In the genomic region with DNA sequence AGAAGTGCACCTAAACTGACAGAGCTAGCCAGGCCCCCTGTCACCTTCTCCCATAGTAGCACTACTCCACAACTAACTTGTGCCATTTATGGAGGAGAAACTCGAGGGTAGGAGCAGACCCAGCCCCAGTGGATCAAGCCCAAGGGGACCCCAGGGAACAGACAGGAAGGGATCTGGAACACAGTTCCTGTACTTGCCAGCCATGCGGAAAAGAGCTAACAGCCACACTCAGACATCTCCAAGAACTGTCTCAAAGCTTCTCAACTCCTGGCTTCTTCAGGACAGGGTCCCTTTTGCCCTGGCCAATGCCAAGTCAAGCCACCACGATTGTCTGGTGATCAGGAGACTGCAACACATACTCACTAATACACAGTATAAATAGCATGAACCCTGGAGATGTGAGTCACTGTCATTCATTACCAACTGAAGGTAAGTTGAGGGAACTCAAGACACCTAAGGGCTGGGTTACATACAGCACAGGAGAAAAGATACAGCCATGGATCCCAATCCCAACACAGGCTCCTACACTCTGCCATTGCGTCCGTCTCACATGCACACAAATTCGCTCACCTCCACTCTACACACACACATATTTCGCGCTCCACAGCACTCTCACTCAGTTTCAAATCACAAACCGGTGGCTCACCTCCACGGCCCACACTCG, we compare ENCODE assay signal across 9 mouse cellular contexts. TPM values are rescaled to one million over a fixed set of nuclear protein-coding genes. Genes with fewer than 3 reads are reported as not detected.
DNase-seq lines count a peak whose midpoint lies in the region; ATAC-seq and TF ChIP-seq lines count a peak whose summit lies in the region.
"Had no signal": no experiment of that assay in that cellular context is flagged by ENCODE, and none has a peak within 500 bp of the region (broad histone marks: within the 10 kb centered on the region; RNA-seq: fewer than 3 reads in every experiment).

No protein-coding gene starts in this region.

- H3K9ac ChIP-seq in heart, postnatal 0 days (replicated peaks; ENCODE audit: low read depth, low read length), result peak overlapping the region; percentile 90

- no peaks in the 10 kb centered on the region for H3K36me3 ChIP-seq in heart, embryonic 10.5 days
- no peaks in the 10 kb centered on the region for H3K36me3 ChIP-seq in heart, postnatal 0 days (replicated peaks; ENCODE audit: control insufficient read depth, insufficient read depth, low read length)
- H3K36me3 ChIP-seq in midbrain, embryonic 10.5 days, result no peaks in the 10 kb centered on the region

- H3K4me1 ChIP-seq in heart, embryonic 10.5 days, result peaks cover 52% of the 10 kb centered on the region
- peaks cover 50% of the 10 kb centered on the region for H3K4me1 ChIP-seq in heart, postnatal 0 days (ENCODE audit: control insufficient read depth, insufficient read depth)
- H3K4me1 ChIP-seq in midbrain, embryonic 10.5 days, result peaks cover 82% of the 10 kb centered on the region

- TF ChIP-seq CTCF in heart, postnatal 0 days (IDR thresholded peaks at IDR 0.05; ENCODE audit: low read depth), result no peak

- ATAC-seq in heart, postnatal 0 days (ENCODE audit: insufficient read depth, low read depth), result no peak
- ATAC-seq in monocyte, adult 5-6 weeks (replicated peaks; ENCODE audit: insufficient number of reproducible peaks, low FRiP score, low TSS enrichment, poor library complexity, severe bottlenecking), result no peak

- H3K4me3 ChIP-seq in heart, embryonic 10.5 days, result peak overlapping the region; percentile 94
- H3K4me3 ChIP-seq in heart, postnatal 0 days (ENCODE audit: low read depth, low read length), result peak overlapping the region; percentile 95
- H3K4me3 ChIP-seq in midbrain, embryonic 10.5 days, result peak overlapping the region; percentile 97

- DNase-seq in heart, embryonic 10.5 days (ENCODE audit: low spot score), result no peak
- DNase-seq in heart, adult 9 months (ENCODE audit: low spot score in 2 of 2), result no peak
- DNase-seq in Muller cell, postnatal 12 days (ENCODE audit: inconsistent ontology term), result peak; percentile 21
- DNase-seq in heart, postnatal 0 days (ENCODE audit: low spot score), result peak; percentile 12
- DNase-seq in midbrain, embryonic 10.5 days (ENCODE audit: low spot score), result no peak
- DNase-seq in embryo, embryonic 9.5 days (ENCODE audit: extremely low spot score), result no peak
- no peak for DNase-seq in kidney, adult 8-10 months

- peak overlapping the region; percentile 94 for H3K27ac ChIP-seq in heart, embryonic 10.5 days
- H3K27ac ChIP-seq in heart, postnatal 0 days (ENCODE audit: low read depth), result peak overlapping the region; percentile 84; the same call in 1 of the 2 replicates
- H3K27ac ChIP-seq in midbrain, embryonic 10.5 days (replicated peaks), result peak overlapping the region; percentile 97

- peak overlapping the region; percentile 96 for H3K4me2 ChIP-seq in heart, postnatal 0 days (ENCODE audit: low read depth, low read length)

- 5% methylated on average over 11 of the region's 11 CpGs for WGBS in heart, embryonic 10.5 days
- 7% methylated on average over 11 of the region's 11 CpGs for WGBS in heart, postnatal 0 days
- WGBS in midbrain, embryonic 10.5 days, result 3% methylated on average over 11 of the region's 11 CpGs

- TF ChIP-seq EP300 in heart, postnatal 0 days (IDR thresholded peaks at IDR 0.05; ENCODE audit: low read depth), result no peak

- no peaks in the 10 kb centered on the region for H3K9me3 ChIP-seq in heart, embryonic 10.5 days
- no peaks in the 10 kb centered on the region for H3K9me3 ChIP-seq in heart, postnatal 0 days (replicated peaks; ENCODE audit: control insufficient read depth, low read length)
- no peaks in the 10 kb centered on the region for H3K9me3 ChIP-seq in midbrain, embryonic 10.5 days (replicated peaks)

- peaks cover 16% of the 10 kb centered on the region for H3K27me3 ChIP-seq in heart, embryonic 10.5 days (ENCODE audit: insufficient read depth, poor library complexity, severe bottlenecking)
- H3K27me3 ChIP-seq in heart, postnatal 0 days (ENCODE audit: control insufficient read depth, insufficient read depth, low read length), result no peaks in the 10 kb centered on the region
- H3K27me3 ChIP-seq in midbrain, embryonic 10.5 days (ENCODE audit: low read depth, poor library complexity, severe bottlenecking), result peaks cover 18% of the 10 kb centered on the region
- H3K27me3 ChIP-seq: Patski had no signal

RNA-seq across cellular contexts. Expression of a gene that starts 1.3 kb away (rescaled TPM):
- polyA plus RNA-seq in heart, embryonic 10.5 days (2016; fragmentation: Nextera tagmentation; extraction: Ambion mirVana), result 9.7 and 11.8 TPM in 2 replicates
- 50.2 and 54.3 TPM in 2 replicates for total RNA-seq in heart, postnatal 0 days (2014; rRNA removed; ENCODE audit: low replicate concordance)
- polyA plus RNA-seq in heart, postnatal 0 days (2015; fragmentation: Nextera tagmentation; extraction: Ambion mirVana), result 7.1 and 7.3 TPM in 2 replicates
- 13.4 and 13.9 TPM in 2 replicates for polyA plus RNA-seq in midbrain, embryonic 10.5 days (2016; fragmentation: Nextera tagmentation; extraction: Ambion mirVana)
- 1.5 to 4.0 TPM (median 2.8 TPM) in 3 replicates for total RNA-seq in monocyte, adult 5-6 weeks (2017)

Comparison
In these comparisons a context has a peak if more than half of its experiments do, and no peak if none do; other contexts are left out.
1. DNase-seq: peak in Muller cell, postnatal 12 days (single experiment) and heart, postnatal 0 days (single experiment); none in heart, embryonic 10.5 days (single experiment), heart, adult 9 months (0 of 2), midbrain, embryonic 10.5 days (single experiment), embryo, embryonic 9.5 days (single experiment) and kidney, adult 8-10 months (0 of 2).
2. Peak in every context shown above with its lines, with median percentiles within 50 percentile points of each other: H3K27ac ChIP-seq and H3K4me3 ChIP-seq.